Mouse (Mus musculus) spleen, postnatal 10 days (tissue): ENCODE data around the gene Rab20.

ENCODE experiments used
- DNase-seq, 2 experiments: peaks; one replicate each; pipeline ENCODE4 v3.0.0; 2021 to 2022; ENCODE audit warnings: low spot score in 2 of 2

The Rab20 gene

GRCm38 (mm10) chr8:11404614-11405013, 73.9 kb downstream of the Rab20 start:
- DNase-seq, result no peak

- no peak for DNase-seq
Observed at GRCm38 (mm10) chr8:11403813-11404212, 74.7 kb downstream of the Rab20 start.
